Mouse (Mus musculus): ENCODE results near the gene Tbca.

GRCm38 (mm10) chr13:94808596-94808995 lies 19.9 kb downstream of the Tbca start:
- TF ChIP-seq GATA1 (IDR thresholded peaks at IDR 0.05; ENCODE audit: borderline replicate concordance, low read length) (no peak), FLI1 (IDR thresholded peaks at IDR 0.05; ENCODE audit: low read length) (no peak)

All from megakaryocyte, embryonic 14.5 days (primary cell).